10 mouse cellular contexts compared by ENCODE assay signal in genomic region chr12:116978201-116978600, GRCm38 (mm10).
DNase-seq lines count a peak whose midpoint lies in the region; ATAC-seq and TF ChIP-seq lines count a peak whose summit lies in the region.
"Had no signal": no experiment of that assay in that cellular context is flagged by ENCODE, and none has a peak within 500 bp of the region (broad histone marks: within the 10 kb centered on the region; RNA-seq: fewer than 3 reads in every experiment).

No protein-coding gene starts in this region.

- no peak for DNase-seq in kidney, postnatal 0 days (ENCODE audit: low spot score)
- DNase-seq in kidney, postnatal 4 days: no peak
- DNase-seq in thymus, adult 2 months: peak; percentile 4
- no peak for DNase-seq in thymus, adult 18-20 months
- DNase-seq in stomach, postnatal 0 days (ENCODE audit: low spot score): no peak
- DNase-seq in urinary bladder, adult 18-20 months (ENCODE audit: low spot score in 2 of 2): no peak
- DNase-seq: kidney, adult 18-20 months had no signal

- no peaks in the 10 kb centered on the region for H3K4me1 ChIP-seq in kidney, postnatal 0 days (replicated peaks; ENCODE audit: insufficient read depth, low read length)
- H3K4me1 ChIP-seq in thymus, adult 2 months (replicated peaks; ENCODE audit: control insufficient read depth, insufficient read depth, low read length): no peaks in the 10 kb centered on the region
- H3K4me1 ChIP-seq in bone marrow, adult 2 months (ENCODE audit: control insufficient read depth, insufficient read depth, low read length): no peaks in the 10 kb centered on the region
- no peaks in the 10 kb centered on the region for H3K4me1 ChIP-seq in stomach, postnatal 0 days (replicated peaks; ENCODE audit: control insufficient read depth, insufficient read depth)
- H3K4me1 ChIP-seq: embryonic facial prominence, embryonic 12.5 days; heart, embryonic 13.5 days had no signal

- H3K4me2 ChIP-seq in kidney, postnatal 0 days (ENCODE audit: low read length): no peak overlapping the region
- no peak overlapping the region for H3K4me2 ChIP-seq in stomach, postnatal 0 days (replicated peaks; ENCODE audit: low read depth)
- H3K4me2 ChIP-seq: embryonic facial prominence, embryonic 12.5 days; heart, embryonic 13.5 days had no signal

- H3K27ac ChIP-seq in kidney, postnatal 0 days: no peak overlapping the region
- no peak overlapping the region for H3K27ac ChIP-seq in thymus, adult 2 months (ENCODE audit: control insufficient read depth, insufficient read depth, low read length)
- no peak overlapping the region for H3K27ac ChIP-seq in bone marrow, adult 2 months (ENCODE audit: control insufficient read depth, insufficient read depth, low read depth, low read length, poor library complexity)
- no peak overlapping the region for H3K27ac ChIP-seq in stomach, postnatal 0 days (replicated peaks)
- H3K27ac ChIP-seq: embryonic facial prominence, embryonic 12.5 days; heart, embryonic 13.5 days had no signal

- 0 out of 2 replicates have a peak, but pooled peaks have one; percentile 15 for TF ChIP-seq CTCF in kidney, postnatal 0 days (IDR thresholded peaks at IDR 0.05; ENCODE audit: low read depth)
- TF ChIP-seq CTCF in thymus, adult 2 months (IDR thresholded peaks at IDR 0.05; ENCODE audit: borderline replicate concordance, control insufficient read depth, extremely low read depth, insufficient read depth, low read length, poor library complexity): no peak
- TF ChIP-seq CTCF in bone marrow, adult 2 months (IDR thresholded peaks at IDR 0.05; ENCODE audit: control insufficient read depth, insufficient read depth, low read length): peak; percentile 33; the same call in 1 of the 2 replicates
- peak; percentile 55 for TF ChIP-seq CTCF in stomach, postnatal 0 days (IDR thresholded peaks at IDR 0.05; ENCODE audit: low read depth)

- no peak for TF ChIP-seq POLR2A in thymus, adult 2 months (IDR thresholded peaks at IDR 0.05; ENCODE audit: control insufficient read depth, extremely low read depth, insufficient read depth, low read length, poor library complexity)
- TF ChIP-seq POLR2A in bone marrow, adult 2 months (IDR thresholded peaks at IDR 0.05; ENCODE audit: borderline replicate concordance, control insufficient read depth, low read depth, low read length): no peak

- H3K4me3 ChIP-seq in kidney, postnatal 0 days (replicated peaks; ENCODE audit: low read depth, low read length): no peak overlapping the region
- no peak overlapping the region for H3K4me3 ChIP-seq in thymus, adult 2 months (ENCODE audit: control insufficient read depth, insufficient read depth, low read length)
- H3K4me3 ChIP-seq in bone marrow, adult 2 months (replicated peaks; ENCODE audit: control insufficient read depth, low read depth, low read length): no peak overlapping the region
- no peak overlapping the region for H3K4me3 ChIP-seq in stomach, postnatal 0 days (ENCODE audit: low read depth, low read length)
- H3K4me3 ChIP-seq: embryonic facial prominence, embryonic 12.5 days; heart, embryonic 13.5 days had no signal

- ATAC-seq in kidney, postnatal 0 days (replicated peaks; ENCODE audit: low FRiP score, low read depth): no peak
- ATAC-seq in stomach, postnatal 0 days (ENCODE audit: low FRiP score, low TSS enrichment): no peak

- WGBS in kidney, postnatal 0 days: 84% methylated on average over 6 of the region's 6 CpGs
- WGBS in thymus, adult 2 months: 77% methylated on average over 6 of the region's 6 CpGs
- WGBS in bone marrow, adult 2 months: 70% methylated on average over 6 of the region's 6 CpGs
- 90% methylated on average over 6 of the region's 6 CpGs for WGBS in stomach, postnatal 0 days

- H3K27me3 ChIP-seq in kidney, postnatal 0 days (ENCODE audit: insufficient read depth, low read length): no peaks in the 10 kb centered on the region
- no peaks in the 10 kb centered on the region for H3K27me3 ChIP-seq in thymus, adult 2 months (ENCODE audit: control insufficient read depth, insufficient read depth, low read length)
- no peaks in the 10 kb centered on the region for H3K27me3 ChIP-seq in stomach, postnatal 0 days (ENCODE audit: control insufficient read depth, insufficient read depth, low read length)
- H3K27me3 ChIP-seq: embryonic facial prominence, embryonic 12.5 days had no signal

- no peak for TF ChIP-seq EP300 in stomach, postnatal 0 days (optimal IDR thresholded peaks at IDR 0.05)

- H3K9ac ChIP-seq in kidney, postnatal 0 days (ENCODE audit: low read depth, low read length): no peak overlapping the region
- no peak overlapping the region for H3K9ac ChIP-seq in stomach, postnatal 0 days (ENCODE audit: low read length)
- H3K9ac ChIP-seq: embryonic facial prominence, embryonic 12.5 days; heart, embryonic 13.5 days had no signal

- no peaks in the 10 kb centered on the region for H3K9me3 ChIP-seq in kidney, postnatal 0 days (replicated peaks; ENCODE audit: low read length)
- no peaks in the 10 kb centered on the region for H3K9me3 ChIP-seq in stomach, postnatal 0 days (ENCODE audit: control insufficient read depth, low read length)
- H3K9me3 ChIP-seq: embryonic facial prominence, embryonic 12.5 days; heart, embryonic 13.5 days had no signal

- no peaks in the 10 kb centered on the region for H3K36me3 ChIP-seq in kidney, postnatal 0 days (ENCODE audit: insufficient read depth, low read length)
- no peaks in the 10 kb centered on the region for H3K36me3 ChIP-seq in thymus, adult 2 months (ENCODE audit: control insufficient read depth, insufficient read depth, low read length)
- no peaks in the 10 kb centered on the region for H3K36me3 ChIP-seq in stomach, postnatal 0 days (ENCODE audit: control insufficient read depth, insufficient read depth, low read length)
- H3K36me3 ChIP-seq: embryonic facial prominence, embryonic 12.5 days; heart, embryonic 13.5 days had no signal
